In the genomic region with DNA sequence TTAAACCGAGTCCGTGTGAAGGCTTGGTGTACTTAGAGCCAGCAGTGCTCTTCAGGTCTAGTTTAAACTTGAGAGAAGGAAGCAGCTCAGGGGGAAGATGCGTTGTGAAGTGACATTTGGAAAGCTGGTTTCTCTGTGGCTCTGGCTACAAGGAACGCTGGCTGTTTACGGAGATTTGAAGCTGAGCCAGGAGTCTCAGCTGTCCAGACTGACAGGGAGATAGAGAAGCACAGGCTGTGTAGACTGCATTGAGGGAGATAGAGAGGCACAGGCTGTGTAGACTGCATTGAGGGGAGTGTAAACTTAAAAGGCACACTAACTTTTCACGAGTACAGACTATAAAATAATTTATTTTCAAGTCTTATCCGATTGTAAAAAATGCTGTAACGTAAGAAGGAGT, we compare ENCODE assay signal across 13 mouse cellular contexts. TPM values are rescaled to one million over a fixed set of nuclear protein-coding genes. Genes with fewer than 3 reads are reported as not detected.
DNase-seq lines count a peak whose midpoint lies in the region; ATAC-seq and TF ChIP-seq lines count a peak whose summit lies in the region.
"Had no signal": no experiment of that assay in that cellular context is flagged by ENCODE, and none has a peak within 500 bp of the region (broad histone marks: within the 10 kb centered on the region; RNA-seq: fewer than 3 reads in every experiment).

No protein-coding gene starts in this region.

- H3K4me1 ChIP-seq in MEL (ENCODE audit: control insufficient read depth in 1 of 2, insufficient read depth in 2 of 2, low read length in 2 of 2): peaks cover 14 to 18% of the 10 kb centered on the region in 2 experiments
- peaks cover 59% of the 10 kb centered on the region for H3K4me1 ChIP-seq in heart, embryonic 15.5 days (replicated peaks)

- no peaks in the 10 kb centered on the region for H3K9me3 ChIP-seq in MEL (replicated peaks; ENCODE audit: insufficient read depth, low read length)
- no peaks in the 10 kb centered on the region for H3K9me3 ChIP-seq in heart, embryonic 15.5 days (replicated peaks)
- H3K9me3 ChIP-seq: embryonic facial prominence, embryonic 15.5 days; liver, embryonic 15.5 days had no signal

- ATAC-seq in frontal cortex, adult (ENCODE audit: low TSS enrichment): peak; percentile 38; the same call in 1 of the 2 replicates
- no peak for ATAC-seq in heart, embryonic 15.5 days (replicated peaks; ENCODE audit: insufficient number of reproducible peaks, insufficient read depth, low FRiP score, low read depth)

- TF ChIP-seq CTCF in MEL (IDR thresholded peaks at IDR 0.05 in 2 of 3, conservative IDR thresholded peaks at IDR 0.05 in 1 of 3; ENCODE audit: control insufficient read depth in 1 of 3, insufficient read depth in 1 of 3, low read depth in 2 of 3, low read length in 3 of 3, poor library complexity in 1 of 3, severe bottlenecking in 1 of 3): no peak

- H3K79me2 ChIP-seq in MEL (ENCODE audit: control insufficient read depth, insufficient read depth, low read length, poor library complexity): peaks cover 17% of the 10 kb centered on the region

- peak overlapping the region; percentile 50 for H3K4me2 ChIP-seq in heart, embryonic 15.5 days
- H3K4me2 ChIP-seq: embryonic facial prominence, embryonic 15.5 days; liver, embryonic 15.5 days had no signal

- no peak for DNase-seq in frontal cortex, adult 2 months (ENCODE audit: extremely low spot score in 1 of 2, low spot score in 1 of 2)
- DNase-seq in MEL (ENCODE audit: low read depth, low spot score): no peak
- DNase-seq in cerebellum, adult 9-11 months: peak; percentile 25
- DNase-seq in layer of hippocampus, adult 18-20 months (ENCODE audit: low spot score in 2 of 2): no peak
- no peak for DNase-seq in urinary bladder, postnatal 36 days (ENCODE audit: low spot score in 2 of 2)
- no peak for DNase-seq in layer of hippocampus, postnatal 10 days (ENCODE audit: low spot score in 2 of 2)
- DNase-seq: thymus, postnatal 25 days had no signal

- H3K27ac ChIP-seq in MEL (ENCODE audit: control insufficient read depth, low read depth, low read length): no peak overlapping the region
- peak overlapping the region; percentile 45 for H3K27ac ChIP-seq in heart, embryonic 15.5 days
- H3K27ac ChIP-seq: embryonic facial prominence, embryonic 15.5 days; liver, embryonic 15.5 days had no signal

- H3K36me3 ChIP-seq in MEL (ENCODE audit: control insufficient read depth in 1 of 2, insufficient read depth in 2 of 2, low read length in 2 of 2): peaks cover 20 to 21% of the 10 kb centered on the region in 2 experiments
- H3K36me3 ChIP-seq in heart, embryonic 15.5 days: peaks cover 15% of the 10 kb centered on the region

- no peaks in the 10 kb centered on the region for H3K27me3 ChIP-seq in MEL (ENCODE audit: control insufficient read depth in 1 of 2, insufficient read depth in 2 of 2, low read length in 2 of 2)
- no peaks in the 10 kb centered on the region for H3K27me3 ChIP-seq in heart, embryonic 15.5 days
- H3K27me3 ChIP-seq: embryonic facial prominence, embryonic 15.5 days; liver, embryonic 15.5 days had no signal

- TF ChIP-seq RAD21 in MEL (IDR thresholded peaks at IDR 0.05; ENCODE audit: low read depth, low read length): no peak

- no peak for TF ChIP-seq EP300 in MEL (IDR thresholded peaks at IDR 0.05; ENCODE audit: low read depth in 1 of 2, low read length in 2 of 2)

- no peak overlapping the region for H3K4me3 ChIP-seq in MEL (ENCODE audit: control insufficient read depth in 1 of 2, insufficient read depth in 1 of 2, low read depth in 2 of 2, low read length in 2 of 2)
- H3K4me3 ChIP-seq in heart, embryonic 15.5 days: 0 out of 2 replicates have a peak overlapping the region, but pooled peaks have one; percentile 7
- H3K4me3 ChIP-seq: embryonic facial prominence, embryonic 15.5 days; liver, embryonic 15.5 days had no signal

- no peak overlapping the region for H3K9ac ChIP-seq in MEL (ENCODE audit: control insufficient read depth, low read depth, low read length, poor library complexity, severe bottlenecking)
- peak overlapping the region; percentile 12; the same call in 1 of the 2 replicates for H3K9ac ChIP-seq in heart, embryonic 15.5 days
- H3K9ac ChIP-seq: embryonic facial prominence, embryonic 15.5 days; liver, embryonic 15.5 days had no signal

- 30% methylated on average over 8 of the region's 8 CpGs for WGBS in heart, embryonic 15.5 days

- TF ChIP-seq POLR2A in MEL (IDR thresholded peaks at IDR 0.05; ENCODE audit: control insufficient read depth in 1 of 2, insufficient read depth in 1 of 2, low read depth in 1 of 2, low read length in 2 of 2, poor library complexity in 1 of 2): no peak

TF ChIP-seq in MEL, 35 proteins besides CTCF, POLR2A, EP300 and RAD21:
- TF ChIP-seq BHLHE40 (IDR thresholded peaks at IDR 0.05; ENCODE audit: borderline replicate concordance, low read depth, low read length) (no peak), ETS1 (IDR thresholded peaks at IDR 0.05; ENCODE audit: low read depth, low read length) (peak; percentile 29; the same call in 1 of the 2 replicates)

RNA-seq across cellular contexts. Expression of a gene that starts 13.9 kb away (rescaled TPM):
- 70.4 and 71.5 TPM in 2 replicates for polyA plus RNA-seq in frontal cortex, adult 2 months (2012; rRNA removed)
- total RNA-seq in MEL (2012; rRNA removed): 29.1 and 29.8 TPM in 2 replicates
- 100 to 1,000 TPM in 1 of 2 experiments, 10 to 100 TPM in 1; 38.9 to 465 TPM for polyA plus RNA-seq in MEL (2012; ENCODE audit: insufficient read depth in 1 of 2, insufficient read length in 2 of 2, low read depth in 1 of 2, low replicate concordance in 2 of 2, missing spikeins in 1 of 2)
- 46.1 and 52.6 TPM in 2 replicates for polyA plus RNA-seq in heart, embryonic 15.5 days (2015; fragmentation: Nextera tagmentation; extraction: Ambion mirVana)
- 10 to 100 TPM; 81.1 to 82.8 TPM for total RNA-seq in layer of hippocampus, adult 18-20 months (2021)
- total RNA-seq in layer of hippocampus, postnatal 10 days (2021): 10 to 100 TPM; 67.3 to 76.7 TPM

RNA-seq across cellular contexts. Expression of a gene that starts 42.0 kb away (rescaled TPM):
- 28.9 and 29.1 TPM in 2 replicates for polyA plus RNA-seq in frontal cortex, adult 2 months (2012; rRNA removed)
- not detected in 2 replicates for total RNA-seq in MEL (2012; rRNA removed)
- polyA plus RNA-seq in MEL (2012; ENCODE audit: insufficient read depth in 1 of 2, insufficient read length in 2 of 2, low read depth in 1 of 2, low replicate concordance in 2 of 2, missing spikeins in 1 of 2): not detected
- polyA plus RNA-seq in heart, embryonic 15.5 days (2015; fragmentation: Nextera tagmentation; extraction: Ambion mirVana): 0.08 and 0.18 TPM in 2 replicates
- under 1 TPM; 0.15 to 0.27 TPM for total RNA-seq in layer of hippocampus, adult 18-20 months (2021)
- total RNA-seq in layer of hippocampus, postnatal 10 days (2021): 1 to 10 TPM; 5.2 to 6.1 TPM
- total RNA-seq: granulocyte monocyte progenitor cell, adult 5-6 weeks had no signal
- polyA plus RNA-seq: embryonic facial prominence, embryonic 15.5 days; liver, embryonic 15.5 days; neural tube, embryonic 11.5 days had no signal
